Mouse (Mus musculus) telencephalon, adult 2 months (tissue): ENCODE results near the gene AI481877.
"Not testable (repeated sequence)": the region's sequence is repeated elsewhere in the genome, so short reads cannot be mapped to it uniquely, and the experiment has no call there.

Experiments
- DNase-seq: peaks from one replicate; pipeline ENCODE4 v3.0.0-alpha.2; 2011; ENCODE audit warnings: low read depth, low spot score

The AI481877 gene

DNA sequence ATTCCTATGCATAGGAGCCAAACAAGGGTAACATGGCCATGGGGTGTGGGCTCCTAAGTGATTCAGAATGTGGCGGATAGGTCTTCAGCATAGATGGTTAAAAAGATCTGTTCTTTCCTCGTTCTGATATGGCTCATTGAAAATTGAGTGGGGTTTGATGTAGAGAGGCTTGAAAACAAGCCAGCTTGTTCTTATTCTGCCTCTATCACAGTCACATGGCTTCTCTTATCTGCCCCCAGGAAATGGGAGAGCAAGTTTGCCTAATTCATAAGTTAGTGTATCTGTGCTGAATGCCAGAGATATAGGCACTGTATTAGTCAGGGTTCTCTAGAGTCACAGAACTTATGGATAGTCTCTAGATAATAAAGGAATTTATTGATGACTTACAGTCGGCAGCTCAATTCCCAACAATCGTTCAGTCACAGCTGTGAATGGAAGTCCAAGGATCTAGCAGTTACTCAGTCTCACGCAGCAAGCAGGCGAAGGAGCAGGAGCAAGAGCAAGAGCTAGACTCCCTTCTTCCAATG lies at the start of gene AI481877:
Gene AI481877 (minus strand): TSS at position 477 of the 527 bp plus-strand sequence.
- not testable (repeated sequence) for DNase-seq

DNA sequence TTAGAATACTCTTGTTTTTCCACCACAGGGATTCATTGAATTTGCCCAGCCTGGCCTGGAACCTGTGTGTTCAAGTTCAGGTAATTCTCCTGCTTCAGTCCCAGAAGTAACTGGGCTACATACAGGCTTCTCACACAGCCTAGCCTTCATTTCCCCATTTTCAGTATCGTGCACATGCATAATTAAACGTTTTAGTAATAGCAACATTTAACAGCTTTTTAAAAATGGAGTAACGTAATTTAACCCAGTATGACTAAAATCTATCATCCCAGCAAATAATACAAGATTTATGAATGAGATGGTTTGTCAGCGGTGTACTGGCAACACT lies 49.7 kb upstream of the AI481877 start:
- DNase-seq, result no peak

DNA sequence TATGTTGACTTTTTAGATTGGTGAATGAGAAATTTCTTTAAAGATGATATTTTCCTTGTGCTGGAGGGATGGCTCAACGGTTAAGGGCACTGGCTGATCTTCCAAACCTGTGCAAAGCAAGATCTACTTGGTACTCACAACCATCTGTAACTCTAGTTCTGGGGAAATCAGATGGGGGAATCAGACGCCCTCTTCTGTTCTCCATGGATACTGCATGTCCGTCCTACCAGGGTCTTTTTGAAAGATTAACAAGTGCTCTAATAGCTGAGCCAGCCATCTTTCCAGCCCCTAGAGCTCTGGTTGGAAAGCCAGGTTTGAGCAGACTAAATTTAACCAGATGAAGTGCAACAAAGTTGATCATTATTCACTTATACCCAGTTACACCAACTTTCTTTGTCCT lies 48.5 kb upstream of the AI481877 start:
- no peak for DNase-seq

DNA sequence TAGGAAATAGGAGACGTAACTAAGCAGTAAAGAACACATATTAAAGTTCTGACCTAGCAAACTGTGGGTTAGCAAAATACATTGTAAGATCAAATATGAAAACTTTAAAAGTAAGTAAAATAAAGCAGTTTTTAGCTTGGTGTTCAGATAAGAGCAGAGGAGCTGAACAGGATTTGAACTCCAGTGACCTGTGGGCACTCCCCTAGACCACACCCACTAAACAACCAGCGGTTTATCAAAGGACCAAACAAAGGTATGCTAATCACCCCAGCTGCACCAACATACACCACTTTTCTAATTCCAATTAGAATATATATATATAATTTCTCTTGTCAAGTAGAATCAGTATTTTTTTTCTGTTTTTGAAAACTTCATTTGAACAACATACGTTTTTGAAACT lies 46.9 kb upstream of the AI481877 start:
- DNase-seq, result no peak

DNA sequence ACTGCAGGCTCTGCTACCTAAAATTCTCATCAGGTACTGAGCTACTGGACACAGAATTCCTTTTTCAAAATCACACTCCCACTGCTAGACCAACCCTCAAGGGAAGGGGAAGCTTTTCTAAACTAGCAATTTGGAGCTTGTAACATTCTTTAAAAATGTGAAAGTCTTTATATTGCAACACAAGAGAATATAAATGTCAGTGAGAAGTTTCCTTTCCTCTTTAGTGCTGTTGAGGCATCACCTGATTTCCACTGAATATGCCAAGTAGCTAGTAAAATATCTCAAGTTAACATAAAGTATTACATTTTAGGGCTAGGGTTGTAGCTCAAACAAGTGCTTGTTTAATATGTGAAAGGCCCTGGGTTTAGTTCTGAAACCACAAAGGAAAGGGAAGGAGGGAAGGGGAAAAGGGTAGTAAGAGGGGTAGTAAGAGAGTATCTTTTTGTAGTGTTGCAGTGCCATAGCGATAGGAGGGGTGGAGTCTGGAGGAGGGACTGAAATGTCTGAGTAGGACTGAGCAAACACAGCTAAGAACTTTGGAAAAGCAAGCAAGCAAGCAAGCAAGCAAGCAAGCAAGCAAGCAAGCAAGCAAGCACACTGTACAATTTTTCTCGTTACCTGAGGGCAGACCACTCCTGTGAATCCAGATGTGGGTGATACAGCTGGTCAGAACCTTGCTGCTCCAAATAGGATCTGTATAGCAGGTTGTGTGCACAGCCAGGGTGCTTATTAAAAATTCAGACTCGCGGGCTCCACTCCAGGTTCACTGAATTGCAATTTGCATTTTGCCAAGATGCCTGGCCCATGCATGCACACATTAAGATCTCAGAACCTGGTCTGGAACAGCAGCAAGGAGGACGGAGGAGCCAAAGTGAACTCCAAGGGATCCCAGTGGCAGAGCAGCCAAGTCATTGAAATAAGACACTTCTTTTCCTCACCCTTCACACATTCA lies 42.8 kb upstream of the AI481877 start:
- no peak for DNase-seq

DNA sequence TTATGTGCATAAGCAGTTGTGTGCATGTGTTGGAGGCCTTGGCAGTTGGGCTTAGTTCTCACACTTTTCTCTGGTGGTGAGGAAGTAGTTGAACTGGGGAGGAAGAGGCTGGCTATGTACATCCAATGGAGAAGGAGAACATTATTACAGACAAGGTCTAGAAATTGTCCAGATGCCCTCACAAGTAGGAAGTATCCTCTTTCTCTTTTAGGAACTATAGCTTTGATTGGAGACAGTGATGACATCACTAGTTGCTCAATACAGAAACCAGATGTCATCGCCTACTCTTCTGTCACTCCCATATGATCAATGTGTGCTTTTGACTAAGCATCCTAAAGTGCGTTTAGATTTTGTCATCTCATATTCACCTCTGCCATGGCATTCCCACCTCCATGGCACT lies 38.8 kb upstream of the AI481877 start:
- no peak for DNase-seq

DNA sequence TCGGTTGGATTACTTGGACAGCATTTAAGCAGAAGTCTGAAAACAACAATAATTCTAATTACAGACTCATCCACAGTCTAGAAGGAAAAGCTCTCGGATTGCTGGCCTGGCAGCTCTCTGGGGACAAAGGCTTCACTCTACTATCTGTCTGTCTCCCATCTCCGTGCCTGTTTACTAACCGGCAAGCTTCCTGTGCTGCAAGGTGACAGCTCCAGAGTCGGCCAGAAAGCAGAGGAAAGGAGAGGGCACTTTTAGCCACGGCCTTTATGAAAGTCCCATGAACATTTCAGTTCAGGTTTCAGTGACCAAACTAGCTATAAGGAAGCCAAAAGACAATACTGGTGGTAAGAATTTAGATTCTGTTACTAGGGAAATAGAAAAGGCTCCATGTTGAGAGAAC lies 37.1 kb upstream of the AI481877 start:
- DNase-seq, result no peak

DNA sequence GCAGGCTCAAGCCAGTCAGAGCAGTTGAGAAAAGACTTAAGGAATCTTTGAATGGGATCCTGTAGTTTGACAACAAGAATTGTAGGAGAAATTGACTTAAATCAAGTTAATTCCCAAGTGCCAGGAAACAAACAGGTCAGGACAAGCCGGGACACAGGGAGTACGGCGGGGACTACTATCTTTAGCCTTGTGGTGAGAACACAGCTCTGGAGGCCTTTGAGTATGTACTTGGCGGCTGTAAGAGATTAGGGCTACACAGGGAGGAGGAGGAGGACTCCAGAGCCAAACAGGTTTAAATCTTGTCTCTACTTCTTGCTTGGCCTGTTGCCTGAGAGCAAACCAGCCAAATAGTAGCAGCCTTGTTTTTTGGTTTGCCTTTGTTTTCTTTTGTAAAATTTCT lies 36.2 kb upstream of the AI481877 start:
- no peak for DNase-seq

DNA sequence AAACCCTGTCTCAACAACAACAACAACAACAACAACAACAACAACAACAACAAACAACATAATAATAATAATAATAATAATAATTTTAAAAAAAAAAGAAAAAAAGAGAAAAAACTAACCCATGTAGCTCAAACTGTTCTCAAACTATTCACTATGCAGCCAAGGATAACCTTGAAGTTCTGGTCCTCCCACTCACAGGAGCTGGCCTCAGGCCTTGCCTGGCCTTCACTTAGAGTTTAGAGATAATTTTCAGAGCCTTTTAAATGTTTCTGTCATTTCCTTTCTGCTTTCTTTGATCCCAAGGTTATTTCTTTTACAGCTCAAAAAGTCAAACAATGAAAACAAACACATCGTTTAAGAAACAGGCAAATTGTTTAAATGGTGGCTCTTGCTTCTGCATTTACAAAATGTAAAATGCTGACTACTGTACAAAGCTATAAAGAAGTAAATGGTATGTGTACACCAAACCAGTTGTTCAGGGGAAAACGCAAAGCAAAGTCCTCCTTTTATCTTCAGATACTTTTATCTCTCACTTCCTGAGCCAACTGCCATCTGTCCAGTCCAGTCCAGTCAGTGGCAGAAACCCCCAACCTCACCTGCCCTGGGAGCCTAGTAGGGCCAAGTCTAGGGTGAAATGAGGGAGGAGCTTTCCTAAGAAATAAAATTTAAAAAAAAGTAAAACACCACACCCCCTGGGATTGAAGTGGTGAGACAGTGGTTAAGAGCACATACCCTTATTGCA lies 34.6 kb upstream of the AI481877 start:
- DNase-seq, result no peak

DNA sequence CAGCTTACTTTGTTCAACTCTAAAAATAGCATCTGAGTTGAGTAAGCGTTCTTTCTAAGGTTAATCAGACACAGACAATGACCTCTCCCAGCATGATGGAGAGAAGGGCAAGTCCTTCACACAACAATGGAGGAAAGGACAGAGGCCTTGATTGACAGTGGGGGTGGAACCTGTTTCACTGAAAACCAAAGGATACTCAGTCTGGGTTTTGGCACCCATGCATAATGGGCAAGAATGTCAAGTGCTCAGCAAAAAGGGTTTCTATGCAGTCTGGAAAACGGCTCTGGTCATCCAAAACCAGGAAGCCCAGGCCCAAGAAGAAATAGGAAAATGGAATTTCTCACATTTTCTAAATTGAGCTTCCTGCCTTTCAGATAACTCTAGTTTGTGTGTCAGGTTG lies 33.8 kb upstream of the AI481877 start:
- no peak for DNase-seq

DNA sequence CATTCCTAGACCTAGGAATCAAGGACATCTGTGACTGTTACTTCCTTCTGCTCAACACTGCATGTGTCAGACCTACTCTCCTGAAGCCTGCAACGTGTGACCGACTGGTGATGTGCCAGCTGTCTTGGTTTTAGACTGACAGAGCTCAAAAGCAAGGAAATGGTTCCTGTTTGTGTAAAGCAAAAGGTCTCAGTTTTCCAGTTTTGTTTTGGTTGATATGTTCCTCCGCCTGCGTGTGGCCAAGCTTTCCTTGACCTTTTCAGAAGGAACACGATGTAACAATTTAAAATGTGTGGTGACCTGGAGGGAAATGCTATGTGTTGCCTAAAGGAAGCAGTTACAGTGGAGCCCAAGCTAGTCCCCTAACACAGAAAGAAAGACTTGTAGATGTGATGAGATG lies 31.2 kb upstream of the AI481877 start:
- no peak for DNase-seq

DNA sequence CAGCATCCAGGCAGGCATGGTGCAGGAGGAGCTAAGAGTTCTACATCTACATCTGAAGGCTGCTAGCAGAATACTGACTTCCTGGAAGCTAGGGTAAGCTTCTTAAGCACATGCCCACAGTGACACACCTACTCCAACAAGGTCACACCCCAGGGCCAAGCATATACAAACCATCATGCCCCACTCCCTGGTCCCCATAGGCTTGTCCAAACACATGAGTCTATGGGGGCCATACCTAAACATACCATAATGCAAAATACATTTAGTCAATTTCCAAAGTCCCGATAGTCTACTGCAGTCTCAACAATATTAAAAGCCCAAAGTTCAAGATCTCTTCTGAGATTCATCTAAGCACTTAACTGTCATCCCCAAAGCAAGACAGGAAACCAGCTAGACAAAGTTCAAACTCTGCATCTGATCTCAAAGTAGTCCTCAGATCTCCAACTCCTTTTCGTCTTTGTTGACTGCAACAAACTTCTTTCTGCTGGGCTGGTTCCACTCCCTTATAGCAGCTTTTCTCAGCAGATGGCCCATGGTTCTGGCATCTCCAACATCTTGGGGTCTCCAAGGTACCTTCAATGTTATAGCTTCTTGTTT lies 28.6 kb upstream of the AI481877 start:
- DNase-seq, result no peak

DNA sequence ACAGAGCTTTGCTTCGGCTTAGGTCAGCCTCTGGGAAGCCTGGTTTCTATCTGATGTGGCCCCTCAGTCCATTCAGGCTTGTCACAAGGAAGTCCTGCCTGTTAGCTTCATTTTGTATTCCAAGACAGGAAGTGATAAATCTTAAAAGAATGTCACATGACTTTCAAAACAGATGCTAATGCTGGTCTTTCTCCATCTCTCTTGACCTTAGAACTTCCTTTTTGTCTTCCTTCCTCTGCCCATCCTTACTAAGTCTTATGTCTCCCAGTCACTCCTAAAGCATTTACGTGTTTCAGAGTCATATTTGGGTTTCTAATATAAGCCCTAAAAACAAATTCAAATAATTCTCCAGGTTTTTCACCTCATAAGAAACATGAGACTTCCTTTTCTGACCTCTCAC lies 25.3 kb upstream of the AI481877 start:
- DNase-seq, result no peak

DNA sequence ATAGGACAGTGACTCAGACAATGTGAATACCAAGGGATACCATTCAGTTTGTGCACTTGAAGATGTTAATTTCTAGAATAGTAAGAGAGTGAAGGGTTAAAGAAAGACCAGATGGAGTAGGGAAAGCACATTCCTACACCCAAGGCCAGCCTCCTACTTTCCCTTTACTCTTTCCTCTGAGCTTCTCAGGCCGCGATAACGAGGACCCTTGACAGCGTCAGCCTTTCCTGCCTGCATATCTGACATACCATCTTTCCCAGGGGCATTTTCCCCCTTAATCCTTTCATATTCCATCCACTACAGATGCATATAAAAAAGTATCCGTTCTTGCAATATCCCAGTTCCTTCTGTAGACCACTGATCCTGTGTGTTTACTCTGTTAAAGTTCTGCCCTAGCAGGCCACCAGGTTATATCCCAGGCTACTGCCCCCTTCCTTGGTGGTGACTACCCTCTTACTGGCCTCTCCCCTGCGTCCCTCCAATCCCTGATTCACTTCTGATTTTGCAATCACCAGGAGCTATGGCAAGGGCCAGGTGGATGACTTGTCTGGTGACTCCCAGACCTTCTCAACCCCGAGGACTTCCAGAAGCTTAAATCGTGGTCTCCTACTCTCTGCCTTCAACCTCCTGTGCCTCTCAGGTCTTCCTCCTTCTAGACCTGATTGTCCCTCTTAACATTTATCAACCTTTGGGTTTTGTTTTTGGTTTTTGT lies 22.3 kb upstream of the AI481877 start:
- DNase-seq, result no peak

DNA sequence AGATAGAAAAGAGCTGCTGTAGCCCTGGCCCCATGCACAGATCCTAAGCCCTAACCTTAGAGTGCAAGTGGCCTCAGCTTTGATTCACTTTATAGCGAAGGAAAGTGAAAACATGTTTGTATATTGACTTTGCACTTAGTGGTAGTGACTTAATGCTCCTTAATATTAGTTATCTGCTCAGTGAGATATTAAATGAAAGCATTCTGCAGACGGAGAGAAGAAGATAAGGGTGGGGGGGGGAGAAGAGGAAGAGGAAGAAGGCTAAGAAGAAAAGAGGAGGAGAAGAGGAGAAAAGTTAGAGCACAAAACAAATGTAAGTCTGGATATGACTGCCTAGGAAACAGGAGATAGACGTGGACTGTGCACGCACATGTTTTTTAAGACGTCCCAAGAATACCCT lies 21.5 kb upstream of the AI481877 start:
- DNase-seq, result no peak

DNA sequence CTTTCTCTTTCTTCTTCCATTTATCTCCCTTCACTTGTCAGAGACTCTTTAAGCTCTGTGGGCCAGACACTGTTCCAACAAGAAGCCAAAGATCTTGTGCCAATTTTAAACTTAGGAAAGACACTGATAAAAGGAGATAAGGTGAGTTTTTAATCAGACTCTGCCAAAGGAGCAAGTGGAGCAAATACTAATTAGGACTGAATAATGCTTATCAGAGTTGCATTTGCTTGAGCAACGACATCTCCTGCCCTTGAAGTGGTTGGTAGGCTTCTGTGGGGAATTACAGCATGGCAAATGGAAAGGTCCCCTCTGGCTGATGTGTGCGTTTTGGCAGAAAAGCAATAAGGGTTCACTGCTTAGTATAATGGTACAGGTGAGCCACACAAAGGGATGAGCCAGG lies 18.9 kb upstream of the AI481877 start:
- no peak for DNase-seq

DNA sequence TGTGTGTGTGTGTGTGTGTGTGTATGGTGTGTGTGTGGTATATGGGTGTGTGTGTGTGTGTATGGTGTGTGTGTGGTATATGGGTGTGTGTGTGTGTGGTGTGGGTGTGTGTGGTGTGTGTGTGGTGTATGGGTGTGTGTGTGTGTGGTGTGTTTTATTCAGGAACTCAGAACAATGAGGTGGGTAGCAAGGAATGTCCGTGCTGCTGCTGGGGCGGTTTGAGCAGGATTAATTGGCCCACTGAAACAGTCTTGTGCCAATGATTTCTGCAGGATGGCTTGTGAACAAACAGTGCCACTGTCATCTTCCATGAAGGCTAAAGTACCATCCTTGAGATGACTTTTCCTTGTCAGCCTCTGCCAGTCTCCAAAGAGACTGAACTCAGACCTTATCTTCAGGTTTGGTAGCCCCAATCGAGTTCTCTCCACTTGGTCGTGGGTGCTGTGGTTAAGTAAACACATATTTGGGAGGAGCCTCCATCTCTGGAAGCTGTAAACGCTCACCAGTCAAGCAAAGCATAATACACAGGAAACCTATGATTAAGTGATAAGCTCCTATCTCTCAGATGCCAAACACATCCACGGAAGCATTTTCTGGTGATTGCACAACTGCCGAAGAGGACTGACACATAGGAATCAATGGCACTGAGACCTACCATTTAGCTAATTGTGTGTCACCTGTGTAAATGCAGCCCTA lies 18.3 kb upstream of the AI481877 start:
- DNase-seq, result no peak

DNA sequence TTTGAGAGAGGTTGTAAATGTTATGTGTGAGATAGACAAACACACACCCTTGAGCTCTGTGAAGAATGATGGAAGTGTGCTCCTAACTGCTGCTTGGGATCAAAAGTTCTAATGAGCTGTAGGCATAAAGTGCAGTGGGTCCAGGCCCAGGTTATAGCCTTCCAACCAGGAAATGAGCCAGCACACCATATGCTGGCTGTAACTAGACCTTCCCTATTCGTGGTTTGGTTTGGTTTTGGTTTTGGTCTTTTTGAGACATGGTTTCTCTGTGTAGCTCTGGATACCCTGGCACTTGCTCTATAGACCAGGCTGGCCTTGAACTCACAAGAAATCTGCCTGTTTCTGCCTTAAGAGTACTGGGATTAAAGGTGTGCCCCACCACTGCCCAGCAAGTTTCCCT lies 13.2 kb upstream of the AI481877 start:
- DNase-seq, result no peak

DNA sequence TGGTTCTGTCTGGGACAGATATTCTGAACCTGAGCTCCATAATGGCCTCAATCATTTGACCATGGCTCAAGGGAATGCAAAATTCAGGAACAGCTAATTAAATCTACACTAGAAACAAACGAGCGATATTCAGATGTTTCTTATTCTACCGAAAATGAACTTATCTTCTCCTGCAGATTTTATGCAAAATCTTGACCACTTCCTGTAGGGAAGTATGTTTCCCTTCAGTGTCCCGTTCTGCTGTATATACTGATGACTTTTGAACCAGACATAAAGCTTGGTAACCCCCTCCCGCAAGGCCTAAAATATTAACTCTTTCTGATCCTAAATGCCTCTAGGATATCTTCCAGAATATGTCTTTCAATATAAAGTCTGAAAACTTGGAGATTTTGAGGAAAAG lies 12.1 kb upstream of the AI481877 start:
- DNase-seq, result no peak

DNA sequence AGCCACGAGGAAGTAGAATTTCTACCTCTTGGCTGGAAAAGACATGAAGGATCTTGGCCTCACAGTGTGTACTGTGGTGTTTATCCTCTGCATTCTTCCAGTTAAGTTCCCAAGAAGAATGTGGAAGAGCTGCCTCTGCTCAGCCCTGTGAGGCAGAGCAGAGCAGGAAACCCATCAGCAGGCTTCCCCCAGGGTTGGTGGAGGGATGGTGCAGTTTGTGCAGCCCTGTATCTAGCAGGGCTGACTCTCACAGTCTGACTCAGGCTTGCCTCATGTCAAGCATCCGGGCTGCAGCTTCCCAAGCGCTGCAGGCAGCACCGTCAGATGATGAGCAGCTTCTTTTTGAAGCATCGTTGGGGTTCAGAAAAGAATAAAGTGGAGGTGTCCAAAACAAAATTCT lies 10.3 kb upstream of the AI481877 start:
- no peak for DNase-seq

DNA sequence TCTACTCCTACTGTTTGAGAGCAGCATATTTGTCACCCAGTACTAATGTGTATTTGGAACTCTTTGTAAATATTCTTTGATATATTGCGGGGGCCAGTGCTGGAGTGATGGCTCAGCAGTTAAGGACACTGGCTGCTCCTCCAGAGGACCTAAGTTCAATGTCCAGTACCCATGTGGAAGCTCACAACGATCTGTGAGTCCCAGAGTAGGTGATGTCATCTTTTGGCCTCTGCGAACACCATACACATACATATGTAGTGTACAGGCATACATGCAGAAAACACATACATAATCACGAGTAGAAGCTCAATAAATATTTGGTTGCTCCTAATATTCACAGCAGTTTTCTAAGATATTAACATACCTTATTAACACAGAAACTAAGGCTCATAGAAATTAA lies 9.8 kb downstream of the AI481877 start:
- DNase-seq, result no peak
